Mouse (Mus musculus): ENCODE data around the gene Olfr787.

The Olfr787 gene

DNA sequence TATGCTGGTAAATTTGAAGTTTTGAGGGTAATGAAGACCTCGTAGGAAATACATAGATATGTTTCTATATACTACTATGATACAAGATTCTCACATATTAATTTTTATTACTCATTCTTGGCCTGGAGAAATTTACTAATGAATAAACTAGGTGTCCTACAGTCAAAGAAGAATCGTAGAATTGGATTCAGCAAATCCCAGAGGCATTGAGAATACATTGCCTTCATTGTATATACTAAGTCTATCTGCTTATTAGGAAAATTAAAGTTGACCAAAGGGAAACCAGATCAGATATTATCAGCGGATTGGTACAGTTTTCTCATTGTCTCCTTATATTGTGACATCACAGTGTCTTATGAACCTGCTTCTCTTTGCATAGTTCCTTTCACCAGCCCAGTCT lies at the start of gene Olfr787:
TSS of gene Olfr787 (plus strand) at position 301 of the 400 bp plus-strand sequence.
- DNase-seq (ENCODE audit: low spot score) = no peak

DNA sequence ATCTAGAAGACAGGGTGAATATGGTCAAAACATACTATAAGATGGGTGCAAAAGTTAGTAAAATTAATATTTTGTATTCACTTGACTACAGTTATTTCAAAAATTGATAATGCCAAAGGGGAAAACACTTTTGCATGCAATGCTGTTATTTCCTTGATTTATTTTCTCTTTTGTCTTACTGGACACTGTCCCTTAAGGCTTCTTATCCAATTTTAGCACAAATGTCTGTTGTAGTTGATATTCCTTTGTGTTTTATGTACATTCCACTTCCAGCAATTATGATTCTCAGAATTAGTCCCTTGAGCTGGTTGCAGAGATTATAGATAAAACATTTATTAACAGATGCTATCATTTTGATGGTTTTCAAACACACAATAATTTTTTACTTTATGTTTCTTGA lies 34.7 kb upstream of the Olfr787 start, which contains the start of gene Olfr786:
TSS of gene Olfr786 (plus strand) at position 301 of the 400 bp plus-strand sequence.
- no peak for DNase-seq (ENCODE audit: low spot score)

DNA sequence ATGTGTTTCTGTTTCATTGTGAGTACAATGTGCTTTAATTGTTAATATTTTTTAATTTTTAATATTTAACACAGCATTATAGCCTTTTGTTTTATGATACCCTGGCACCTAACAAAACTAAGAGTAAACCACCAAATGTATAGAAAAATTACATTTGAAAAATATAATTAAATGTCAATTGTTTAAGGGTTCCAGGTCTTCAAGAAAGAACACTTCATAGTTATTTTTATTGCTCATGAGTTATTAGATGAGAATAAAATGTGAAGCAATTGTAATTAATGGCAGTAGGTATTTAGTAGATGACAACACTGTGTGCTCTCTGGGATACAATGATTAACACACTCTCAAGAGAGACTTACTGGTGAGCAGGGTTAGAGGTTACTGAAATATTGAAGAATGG lies 9.0 kb downstream of the Olfr787 start, which contains the start of gene Olfr788:
TSS of gene Olfr788 (plus strand) at position 301 of the 400 bp plus-strand sequence.
- no peak for DNase-seq (ENCODE audit: low spot score)

DNA sequence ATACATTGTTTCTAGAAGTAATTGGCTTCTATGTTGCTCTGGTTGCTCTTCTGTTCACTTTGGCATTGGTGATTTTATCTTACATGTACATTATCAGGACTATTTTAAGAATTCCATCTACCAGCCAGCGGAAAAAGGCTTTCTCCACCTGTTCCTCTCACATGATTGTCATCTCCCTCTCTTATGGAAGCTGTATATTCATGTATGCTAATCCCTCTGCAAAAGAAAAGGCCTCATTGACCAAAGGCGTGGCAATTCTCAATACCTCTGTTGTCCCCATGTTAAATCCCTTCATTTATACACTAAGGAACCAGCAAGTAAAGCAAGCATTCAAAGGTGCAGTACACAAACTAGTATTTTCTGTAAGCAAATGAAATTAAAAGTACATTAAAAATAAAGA lies 11.6 kb downstream of the Olfr787 start:
- DNase-seq (ENCODE audit: low spot score) = no peak

DNA sequence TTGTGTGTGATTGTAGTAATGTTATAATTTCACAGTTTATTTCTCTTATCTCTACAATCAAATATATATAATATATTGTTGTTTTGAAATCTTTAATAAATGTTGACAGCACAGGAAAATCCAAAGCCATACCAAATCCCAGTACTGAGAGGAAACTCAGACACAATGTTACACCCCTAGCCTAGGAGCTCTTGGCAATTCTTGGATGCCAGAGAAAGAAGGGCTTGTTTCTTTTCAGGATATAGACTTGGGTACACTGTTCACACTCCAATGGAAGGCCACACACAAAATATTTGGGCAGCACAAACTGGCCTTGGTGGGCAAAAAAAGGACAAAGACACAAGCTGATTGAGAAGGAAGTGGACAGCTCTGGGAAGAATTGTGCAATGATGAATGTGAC lies 12.1 kb downstream of the Olfr787 start:
- no peak for DNase-seq (ENCODE audit: low spot score)

DNA sequence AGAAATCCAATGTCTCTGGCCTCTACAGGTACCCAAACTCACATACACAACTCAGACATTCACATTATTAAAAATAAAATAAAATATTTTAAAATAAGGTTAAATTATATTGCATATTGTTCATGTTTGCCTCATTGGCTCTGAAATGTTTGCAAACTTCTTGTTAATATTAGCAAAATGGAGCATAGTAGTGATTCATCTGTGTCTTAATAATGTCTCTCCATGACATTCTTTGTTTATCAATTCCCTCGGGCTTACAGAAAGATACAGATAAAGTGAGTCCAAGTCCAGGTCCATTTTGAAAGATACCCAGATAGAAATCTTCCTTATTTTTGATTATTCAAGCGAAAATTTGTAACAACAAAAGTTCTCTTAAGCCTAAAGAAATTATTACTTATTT lies 22.8 kb downstream of the Olfr787 start, which contains the start of gene Olfr789:
TSS of gene Olfr789 (plus strand) at position 301 of the 400 bp plus-strand sequence.
- DNase-seq (ENCODE audit: low spot score) = no peak

DNA sequence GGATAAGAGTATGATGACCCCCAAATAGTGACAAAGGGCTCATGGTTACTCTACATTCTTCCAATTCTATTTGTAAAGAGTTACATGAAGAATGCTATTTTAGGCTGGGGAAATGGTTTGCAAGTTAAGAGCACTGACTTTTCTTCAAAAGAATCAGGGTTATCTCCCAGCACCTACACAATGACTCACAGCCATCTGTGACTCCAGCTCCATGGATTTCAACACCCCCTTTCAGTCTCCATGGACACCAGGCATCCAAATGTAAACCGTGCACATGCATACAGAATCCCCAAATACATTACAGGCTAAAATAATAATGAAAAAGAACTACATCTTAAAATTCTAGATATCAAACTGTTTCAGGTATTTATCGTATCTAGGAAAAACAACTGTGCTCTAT lies 28.4 kb downstream of the Olfr787 start:
- no peak for DNase-seq (ENCODE audit: low spot score)

DNA sequence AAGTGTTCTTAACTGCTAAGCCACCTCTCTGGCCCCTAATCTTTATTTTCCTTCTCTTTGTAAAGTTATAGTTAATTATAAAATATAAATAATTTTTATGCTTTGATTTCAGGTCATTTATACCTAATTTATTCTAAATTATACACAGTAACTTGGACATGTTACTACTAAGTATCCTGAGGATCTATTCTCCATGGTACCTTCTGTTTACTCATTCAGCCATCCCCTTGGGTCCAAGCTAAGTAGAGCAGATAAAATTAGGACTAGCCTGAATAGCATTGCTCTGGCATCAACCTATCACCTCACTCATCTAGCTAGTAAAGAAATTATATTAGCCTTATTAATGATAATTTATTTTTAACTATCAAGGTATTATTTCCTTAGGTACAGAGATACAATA lies 36.5 kb downstream of the Olfr787 start, which contains the start of gene Olfr790:
TSS of gene Olfr790 (plus strand) at position 301 of the 400 bp plus-strand sequence.
- DNase-seq (ENCODE audit: low spot score) = no peak

Measured in ovary, postnatal 10 days (tissue).